Mouse (Mus musculus) heart, adult 2 months (tissue): ENCODE measurements around the gene Usp19.

Experiments used
- CTCF ChIP-seq: fragments of 200-600 bp; IDR thresholded peaks from 2 replicates; pipeline ENCODE4 v1.8.1; 2022; ENCODE audit warnings: antibody characterized with exemption, mild to moderate bottlenecking, moderate library complexity
- POLR2A ChIP-seq: fragments of 200-500 bp; IDR thresholded peaks from 2 replicates; pipeline ENCODE4 v1.6.1; 2011; ENCODE audit warnings: mild to moderate bottlenecking, low read depth, low read length, control low read depth; ENCODE audit not compliant: insufficient read depth

- TF ChIP-seq POLR2A, result no peak
- no peak for TF ChIP-seq CTCF
Measured at GRCm38 (mm10) chr9:108484021-108484420, 6.4 kb upstream of the Usp19 start.
